8 mouse cellular contexts compared by ENCODE assay signal in the genomic region with DNA sequence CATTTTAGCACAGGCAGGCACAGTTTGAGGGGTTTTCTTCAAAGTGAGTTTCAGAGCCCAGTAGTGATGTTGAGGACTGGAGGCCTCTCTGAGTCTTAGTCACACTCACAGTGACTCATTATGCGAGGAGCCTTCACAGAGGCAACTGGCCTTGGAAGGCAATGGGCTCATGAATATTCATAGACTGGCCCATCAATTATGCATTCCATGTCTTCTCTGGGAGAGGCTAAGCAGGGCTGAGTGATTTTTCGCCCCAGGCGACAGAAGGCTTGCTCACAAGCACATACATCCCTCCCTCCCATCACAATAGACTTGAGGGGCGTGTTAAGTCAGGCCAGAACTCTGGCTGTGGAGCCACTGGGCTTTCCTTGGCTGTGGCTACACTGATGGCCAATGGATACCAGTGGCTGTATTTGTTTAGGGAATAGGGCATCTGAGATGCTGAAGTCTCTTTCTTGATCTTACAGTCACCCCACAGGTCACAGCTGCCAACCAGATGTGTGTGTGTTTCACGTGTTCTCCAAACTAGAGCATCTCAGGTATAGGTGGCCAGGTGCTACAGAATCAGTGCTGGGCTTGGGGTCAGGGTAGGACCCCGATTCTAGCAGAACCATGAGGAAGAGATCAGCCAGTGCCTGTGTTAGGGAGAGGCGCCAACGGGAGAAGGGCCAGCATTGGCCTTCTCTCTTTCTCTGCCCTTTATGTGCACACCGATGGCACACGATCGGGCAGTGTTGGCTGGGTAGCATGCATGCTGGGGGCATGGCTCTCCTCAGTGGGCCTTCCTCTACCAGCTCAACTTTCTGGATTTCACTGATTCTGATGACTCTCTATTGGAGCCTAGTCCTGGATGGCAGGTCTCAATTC. TPM values are rescaled to one million over a fixed set of nuclear protein-coding genes. Genes with fewer than 3 reads are reported as not detected.
DNase-seq lines count a peak whose midpoint lies in the region; ATAC-seq and TF ChIP-seq lines count a peak whose summit lies in the region.

No protein-coding gene starts in this region.

- peak; percentile 83 for DNase-seq in right cerebral cortex, adult 18-20 months
- DNase-seq in right cerebral cortex, postnatal 4 days = no peak
- DNase-seq in forebrain, postnatal 0 days = peak; percentile 81
- peak; percentile 46 to 62 for DNase-seq in kidney, postnatal 36 days
- no peak for DNase-seq in lung, postnatal 25 days (ENCODE audit: low spot score)

- peak overlapping the region; percentile 67; the same call in 1 of the 2 replicates for H3K27ac ChIP-seq in forebrain, postnatal 0 days (ENCODE audit: low read depth, low read length)

- H3K9me3 ChIP-seq in forebrain, postnatal 0 days (ENCODE audit: low read length) = no peaks in the 10 kb centered on the region

- ATAC-seq in forebrain, postnatal 0 days = peak; percentile 96
- ATAC-seq in CD4-positive, CD25-positive, alpha-beta regulatory T cell, adult 4 months = no peak
- no peak for ATAC-seq in granulocyte monocyte progenitor cell, adult 5-6 weeks (replicated peaks; ENCODE audit: poor library complexity, severe bottlenecking)

- no peak overlapping the region for H3ac ChIP-seq in myocyte (ENCODE audit: control insufficient read depth, insufficient read length)

- H3K79me2 ChIP-seq in myocyte (ENCODE audit: control insufficient read depth, insufficient read depth) = no peaks in the 10 kb centered on the region

- H3K4me2 ChIP-seq in forebrain, postnatal 0 days (ENCODE audit: low read depth) = no peak overlapping the region
- peak overlapping the region; percentile 44 for H3K4me2 ChIP-seq in myocyte (ENCODE audit: low read depth)

- H3K9ac ChIP-seq in forebrain, postnatal 0 days = no peak overlapping the region

- H3K4me3 ChIP-seq in forebrain, postnatal 0 days (ENCODE audit: low read depth, low read length) = no peak overlapping the region
- no peak overlapping the region for H3K4me3 ChIP-seq in myocyte

- TF ChIP-seq CTCF in forebrain, postnatal 0 days (IDR thresholded peaks at IDR 0.05; ENCODE audit: low read depth) = no peak

- H3K27me3 ChIP-seq in forebrain, postnatal 0 days (ENCODE audit: insufficient read depth, low read length) = no peaks in the 10 kb centered on the region
- no peaks in the 10 kb centered on the region for H3K27me3 ChIP-seq in myocyte (ENCODE audit: control insufficient read depth, insufficient read depth, insufficient read length)

- no peaks in the 10 kb centered on the region for H3K36me3 ChIP-seq in forebrain, postnatal 0 days (ENCODE audit: insufficient read depth)
- no peaks in the 10 kb centered on the region for H3K36me3 ChIP-seq in myocyte (ENCODE audit: control insufficient read depth, insufficient read depth)

- 42% methylated on average over 11 of the region's 11 CpGs for WGBS in forebrain, postnatal 0 days

- TF ChIP-seq POLR2A in myocyte (IDR thresholded peaks at IDR 0.05; ENCODE audit: insufficient read length, low read depth) = no peak

- H3K4me1 ChIP-seq in forebrain, postnatal 0 days (ENCODE audit: insufficient read depth) = 0 out of 2 replicates have a peak, but pooled peaks cover 3% of the 10 kb centered on the region

TF ChIP-seq in myocyte, 11 proteins besides CTCF, POLR2A, EP300 and RAD21:
- TF ChIP-seq MYOD1 (IDR thresholded peaks at IDR 0.05; ENCODE audit: control insufficient read depth in 1 of 3, insufficient read length in 2 of 3, low read depth in 2 of 3) = no peak
- no peak for TF ChIP-seq TCF3 (IDR thresholded peaks at IDR 0.05; ENCODE audit: insufficient read length, low read depth)
- no peak for TF ChIP-seq POLR2AphosphoS2 (IDR thresholded peaks at IDR 0.05; ENCODE audit: insufficient read length, low read depth)
- no peak for TF ChIP-seq REST (IDR thresholded peaks at IDR 0.05; ENCODE audit: insufficient read depth, insufficient read length)
- TF ChIP-seq CEBPB (IDR thresholded peaks at IDR 0.05; ENCODE audit: insufficient read depth, poor library complexity, severe bottlenecking) = no peak
- TF ChIP-seq SRF (IDR thresholded peaks at IDR 0.05; ENCODE audit: control insufficient read depth, insufficient read length, low read depth) = no peak
- TF ChIP-seq MAX (IDR thresholded peaks at IDR 0.05; ENCODE audit: low read depth) = no peak
- TF ChIP-seq USF1 (IDR thresholded peaks at IDR 0.05; ENCODE audit: low read depth) = no peak
- no peak for TF ChIP-seq TCF12 (IDR thresholded peaks at IDR 0.05; ENCODE audit: insufficient read depth, poor library complexity, severe bottlenecking)

RNA-seq across cellular contexts. Expression of a gene that starts 25.6 kb away (rescaled TPM):
- 69.1 and 82.9 TPM in 2 replicates for total RNA-seq in forebrain, postnatal 0 days (2014; rRNA removed)
- 42.8 and 43.5 TPM in 2 replicates for polyA plus RNA-seq in forebrain, postnatal 0 days (2015; fragmentation: Nextera tagmentation; extraction: Ambion mirVana)
- polyA plus RNA-seq in myocyte (2012; fragmentation: generic; extraction: Trizol) = 33.4 TPM
- under 1 TPM in 1 of 2 experiments, not detected in 1; 0.32 TPM for polyA plus RNA-seq in CD4-positive, CD25-positive, alpha-beta regulatory T cell, adult 4 months (2017; shearing (Covaris generic))
- total RNA-seq in granulocyte monocyte progenitor cell, adult 5-6 weeks (2014; fragmentation: Nextera tagmentation) = not detected in 2 replicates
- total RNA-seq in granulocyte monocyte progenitor cell, adult 5-6 weeks (2017) = not detected in 2 replicates

Comparison
In these comparisons a context has a peak if more than half of its experiments do, and no peak if none do; other contexts are left out.
1. DNase-seq: peak in right cerebral cortex, adult 18-20 months (single experiment), forebrain, postnatal 0 days (single experiment) and kidney, postnatal 36 days (2 of 2); none in right cerebral cortex, postnatal 4 days (single experiment) and lung, postnatal 25 days (single experiment).
2. RNA of a gene that starts 25.6 kb away (polyA plus RNA-seq): 42.8 to 43.5 TPM in forebrain, postnatal 0 days and 33.4 TPM in myocyte (single experiment); 0.32 TPM in CD4-positive, CD25-positive, alpha-beta regulatory T cell, adult 4 months; every median in the first group is over 10 times any median in the second.